Mouse (Mus musculus): ENCODE measurements around the gene Galntl5. TPM values are rescaled to one million over a fixed set of nuclear protein-coding genes. Genes with fewer than 3 reads are reported as not detected.
A peak's percentile ranks its signal among the peaks of the same experiment; 100 is the strongest.
"Not testable (repeated sequence)": the region's sequence is repeated elsewhere in the genome, so short reads cannot be mapped to it uniquely, and the experiment has no call there.

The Galntl5 gene
- polyA plus RNA-seq, 1 experiment from 2014 or later = not detected

DNA sequence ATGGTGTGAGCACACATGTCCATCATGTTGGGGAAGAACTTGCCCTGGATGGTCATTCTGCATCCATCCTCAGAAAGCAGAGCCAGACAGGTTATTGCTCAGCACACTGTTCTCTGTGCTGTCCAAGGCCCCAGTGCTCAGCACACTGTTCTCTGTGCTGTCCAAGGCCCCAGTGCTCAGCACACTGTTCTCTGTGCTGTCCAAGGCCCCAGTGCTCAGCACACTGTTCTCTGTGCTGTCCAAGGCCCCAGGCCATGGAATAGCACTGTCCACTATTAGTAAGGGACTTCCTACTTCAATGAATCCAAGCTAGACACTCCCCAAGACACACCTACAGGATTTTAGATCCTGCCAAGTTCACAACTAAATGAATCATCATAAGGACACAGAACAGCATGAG, 32.0 kb downstream of the Galntl5 start:
- H3K4me1 ChIP-seq; H3K9ac ChIP-seq; H3K9me3 ChIP-seq (replicated peaks); H3K4me3 ChIP-seq; H3K4me2 ChIP-seq; H3K27me3 ChIP-seq (replicated peaks); ATAC-seq; H3K36me3 ChIP-seq; H3K27ac ChIP-seq: not testable (repeated sequence)

DNA sequence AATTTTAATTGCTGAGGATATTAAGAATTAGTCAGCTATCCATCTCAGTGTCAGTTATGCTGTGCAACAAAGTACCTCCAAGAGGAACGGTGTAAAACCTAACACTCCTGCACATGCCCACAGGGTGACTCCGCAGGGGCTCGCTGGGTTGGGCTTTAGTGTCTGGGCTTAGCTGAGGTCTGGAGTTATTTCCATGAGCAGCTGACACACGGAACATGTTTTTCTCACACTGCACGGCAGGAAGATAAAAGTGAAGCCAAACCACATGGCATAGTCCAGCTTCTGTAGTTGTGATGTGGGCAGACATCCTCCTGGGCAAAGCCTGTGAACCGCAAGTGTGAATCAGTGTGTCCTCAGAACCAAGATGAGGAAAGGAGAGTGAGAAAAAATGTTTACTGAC, 33.7 kb downstream of the Galntl5 start:
- no peak overlapping the region for H3K4me2 ChIP-seq
- no peaks in the 10 kb centered on the region for H3K36me3 ChIP-seq
- no peak overlapping the region for H3K4me3 ChIP-seq
- no peaks in the 10 kb centered on the region for H3K27me3 ChIP-seq (replicated peaks)
- WGBS (ENCODE audit: insufficient replicate concordance) = 64% methylated on average over 6 of the region's 6 CpGs
- no peak for ATAC-seq
- no peaks in the 10 kb centered on the region for H3K9me3 ChIP-seq (replicated peaks)
- no peak overlapping the region for H3K9ac ChIP-seq
- H3K27ac ChIP-seq = no peak overlapping the region
- no peaks in the 10 kb centered on the region for H3K4me1 ChIP-seq

DNA sequence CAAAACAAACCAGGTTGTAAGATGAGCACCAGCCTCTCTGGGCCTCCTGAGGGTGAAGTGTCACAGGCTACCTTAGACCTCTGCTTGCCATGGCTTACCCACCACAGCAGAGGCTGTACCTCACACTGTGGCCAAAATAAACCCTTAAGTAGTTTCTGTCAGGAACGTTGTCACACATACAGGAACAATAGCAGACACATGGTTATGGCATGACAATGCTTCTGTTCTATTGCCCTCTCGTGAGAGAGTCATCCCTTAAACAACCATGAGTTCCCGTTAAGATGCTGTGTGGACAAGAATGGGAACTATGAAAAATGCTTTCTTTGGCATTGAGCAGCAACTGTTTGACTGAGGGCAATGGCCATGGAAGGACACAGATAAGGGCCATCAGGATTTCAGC, 40.3 kb downstream of the Galntl5 start, which contains the start of gene Galnt11:
TSS of gene Galnt11 (plus strand) at position 301 of the 400 bp plus-strand sequence.
- Histone ChIP-seq H3K27ac (0 out of 2 replicates have a peak within 1 kb of the TSS, but pooled peaks have one; percentile 50), H3K36me3 (no peaks in the 10 kb centered on the region), H3K9ac (peak within 1 kb of the TSS; percentile 67), H3K9me3 (replicated peaks) (no peaks in the 10 kb centered on the region), H3K4me3 (peak within 1 kb of the TSS; percentile 62), H3K27me3 (replicated peaks) (peaks cover 26% of the 10 kb centered on the region), H3K4me2 (peak within 1 kb of the TSS; percentile 78), H3K4me1 (peaks cover 7% of the 10 kb centered on the region; the same call in 1 of the 2 replicates)
- 72% methylated on average over 3 of the region's 3 CpGs for WGBS (ENCODE audit: insufficient replicate concordance)
- ATAC-seq = no peak

DNA sequence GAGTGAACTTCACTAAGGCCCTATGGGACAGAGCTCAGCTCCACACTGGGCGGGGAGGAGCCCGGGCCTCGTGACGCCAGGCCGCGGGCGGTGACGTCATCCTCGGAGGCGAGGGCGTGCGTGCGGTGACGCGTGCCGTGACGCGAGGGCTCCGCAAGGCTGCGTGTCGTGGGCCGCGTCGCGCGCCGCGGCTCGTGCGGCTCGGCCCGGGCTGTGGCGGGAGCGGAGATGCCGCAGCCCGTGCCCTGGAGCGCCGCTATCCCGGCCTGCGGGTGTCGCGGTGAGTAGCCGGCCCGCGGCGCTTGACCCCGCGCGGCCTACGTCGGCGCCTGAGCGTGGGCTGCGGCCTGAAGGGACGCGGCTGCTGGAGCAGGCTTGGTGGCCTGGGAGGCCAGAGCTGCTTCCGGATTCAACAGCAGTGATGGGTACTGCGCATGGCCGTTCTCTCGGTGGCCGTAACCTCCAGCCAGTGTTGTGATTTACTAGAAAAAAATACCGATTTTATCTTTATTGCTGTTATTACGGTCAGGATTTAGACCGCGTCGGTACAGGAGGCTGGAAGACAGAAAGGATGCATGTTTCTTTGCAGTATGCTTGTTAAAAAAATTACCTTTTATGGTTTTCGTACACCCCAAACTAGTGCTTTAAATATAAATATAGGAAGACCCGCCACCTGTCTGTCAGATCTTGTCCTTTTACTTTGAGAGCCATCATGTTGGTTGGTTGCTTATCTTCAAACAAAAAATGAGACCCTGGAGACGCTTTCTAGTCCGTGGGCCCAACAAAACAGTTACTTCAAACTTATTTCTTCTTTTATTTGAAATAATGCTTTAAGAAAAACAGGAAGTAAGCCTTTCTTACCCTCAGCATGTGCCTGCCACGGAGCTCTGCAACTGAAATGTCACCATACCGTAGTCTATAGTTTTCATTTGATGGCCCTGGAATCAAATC, 41.8 kb downstream of the Galntl5 start, which contains the start of gene E130116L18Rik:
TSS of gene E130116L18Rik (minus strand) at position 402 of the 951 bp plus-strand sequence.
- Histone ChIP-seq H3K36me3 (no peaks in the 10 kb centered on the region), H3K27ac (0 out of 2 replicates have a peak within 1 kb of the TSS, but pooled peaks have one; percentile 50), H3K4me1 (peaks cover 7% of the 10 kb centered on the region; the same call in 1 of the 2 replicates), H3K9me3 (replicated peaks) (no peaks in the 10 kb centered on the region), H3K4me2 (peak within 1 kb of the TSS; percentile 78), H3K4me3 (peak within 1 kb of the TSS; percentile 62), H3K9ac (peak within 1 kb of the TSS; percentile 67), H3K27me3 (replicated peaks) (peaks cover 26% of the 10 kb centered on the region)
- ATAC-seq = peak; percentile 83
- 3% methylated on average over 71 of the region's 72 CpGs for WGBS (ENCODE audit: insufficient replicate concordance)

DNA sequence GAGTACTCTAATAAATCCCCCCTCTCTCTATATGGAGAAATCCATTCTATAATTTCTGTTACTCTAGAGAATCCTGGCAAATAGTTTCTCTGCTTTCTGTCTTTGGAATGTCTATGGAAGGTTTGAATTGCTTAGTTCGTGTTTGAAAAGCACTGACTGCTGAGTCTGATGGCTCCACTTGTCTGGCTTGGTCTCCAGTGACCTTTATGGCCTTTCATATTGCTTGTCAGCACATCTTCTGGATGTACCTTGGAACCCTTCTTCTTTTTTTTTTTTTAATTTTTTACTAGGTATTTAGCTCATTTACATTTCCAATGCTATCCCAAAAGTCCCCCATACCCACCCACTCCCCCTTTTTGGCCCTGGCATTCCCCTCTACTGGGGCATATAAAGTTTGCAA, 43.1 kb downstream of the Galntl5 start:
- 64% methylated on average over 1 of the region's 1 CpGs for WGBS (ENCODE audit: insufficient replicate concordance)
- H3K9me3 ChIP-seq (replicated peaks); H3K36me3 ChIP-seq; H3K4me2 ChIP-seq; H3K27ac ChIP-seq; H3K4me1 ChIP-seq; H3K4me3 ChIP-seq; ATAC-seq; H3K9ac ChIP-seq: not testable (repeated sequence)
- peaks cover 26% of the 10 kb centered on the region for H3K27me3 ChIP-seq (replicated peaks)

DNA sequence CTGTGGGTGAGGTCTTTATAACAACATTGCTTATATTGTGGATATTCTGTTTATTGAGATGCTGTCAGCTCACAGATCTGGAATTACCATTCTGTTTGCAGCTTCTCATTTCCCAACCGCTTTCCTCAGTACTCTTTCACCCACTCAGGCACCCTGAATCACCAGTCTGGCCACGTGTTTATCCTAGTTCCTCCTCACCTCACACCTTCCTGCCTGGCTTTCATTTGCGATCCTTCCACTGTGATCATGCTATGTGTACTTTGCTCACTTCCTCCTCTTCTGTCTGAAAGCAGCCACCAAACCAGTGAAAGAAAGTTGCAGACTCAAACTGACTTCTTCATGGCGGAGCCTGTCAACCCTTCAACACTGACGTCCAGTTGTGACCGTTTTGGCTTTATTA, 61.8 kb downstream of the Galntl5 start:
- Histone ChIP-seq H3K27ac (no peak overlapping the region), H3K9ac (no peak overlapping the region), H3K9me3 (replicated peaks) (no peaks in the 10 kb centered on the region), H3K27me3 (replicated peaks) (no peaks in the 10 kb centered on the region), H3K36me3 (no peaks in the 10 kb centered on the region), H3K4me3 (no peak overlapping the region), H3K4me2 (no peak overlapping the region), H3K4me1 (no peaks in the 10 kb centered on the region)
- 59% methylated on average over 6 of the region's 6 CpGs for WGBS (ENCODE audit: insufficient replicate concordance)
- ATAC-seq = no peak

- WGBS (ENCODE audit: insufficient replicate concordance) = 69% methylated on average over 10 of the region's 10 CpGs
- ATAC-seq = no peak
- H3K27ac ChIP-seq = no peak overlapping the region
- no peak overlapping the region for H3K4me3 ChIP-seq
- no peak overlapping the region for H3K4me2 ChIP-seq
- no peak overlapping the region for H3K9ac ChIP-seq
- no peaks in the 10 kb centered on the region for H3K27me3 ChIP-seq (replicated peaks)
- H3K36me3 ChIP-seq = peaks cover 6% of the 10 kb centered on the region; the same call in 1 of the 2 replicates
- no peaks in the 10 kb centered on the region for H3K4me1 ChIP-seq
- H3K9me3 ChIP-seq (replicated peaks) = no peaks in the 10 kb centered on the region
Measured at GRCm38 (mm10) chr5:25245806-25246472, 64.7 kb downstream of the Galntl5 start.

DNA sequence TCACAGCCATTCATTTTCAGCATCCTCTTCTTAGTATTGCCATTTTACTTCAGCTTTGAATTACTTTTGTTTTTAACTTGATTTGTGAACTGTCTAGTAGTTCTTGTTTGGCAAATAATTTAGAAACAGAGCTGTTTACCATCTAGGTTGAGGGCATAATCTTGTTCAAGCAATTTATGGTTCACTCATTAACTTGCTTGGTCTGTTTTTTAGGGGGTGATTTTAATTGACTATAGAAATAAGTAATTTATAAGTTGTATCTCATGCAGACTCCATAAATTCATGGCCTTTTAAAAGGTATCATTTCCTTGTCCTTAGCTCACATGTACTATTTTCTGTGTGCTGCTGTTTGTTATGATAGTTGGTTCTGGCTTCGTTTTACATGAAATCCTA, 65.2 kb downstream of the Galntl5 start:
- H3K36me3 ChIP-seq = peaks cover 6% of the 10 kb centered on the region; the same call in 1 of the 2 replicates
- no peaks in the 10 kb centered on the region for H3K4me1 ChIP-seq
- no peaks in the 10 kb centered on the region for H3K27me3 ChIP-seq (replicated peaks)
- H3K4me3 ChIP-seq = no peak overlapping the region
- ATAC-seq = no peak
- H3K9ac ChIP-seq = no peak overlapping the region
- no peak overlapping the region for H3K4me2 ChIP-seq
- WGBS (ENCODE audit: insufficient replicate concordance) = 38% methylated on average over 1 of the region's 1 CpGs
- H3K9me3 ChIP-seq (replicated peaks) = no peaks in the 10 kb centered on the region
- H3K27ac ChIP-seq = no peak overlapping the region

- Histone ChIP-seq H3K9me3 (replicated peaks) (no peaks in the 10 kb centered on the region), H3K4me2 (no peak overlapping the region), H3K36me3 (peaks cover 6% of the 10 kb centered on the region; the same call in 1 of the 2 replicates), H3K4me3 (no peak overlapping the region), H3K27me3 (replicated peaks) (no peaks in the 10 kb centered on the region), H3K9ac (no peak overlapping the region), H3K4me1 (no peaks in the 10 kb centered on the region), H3K27ac (no peak overlapping the region)
- ATAC-seq = no peak
- 57% methylated on average over 3 of the region's 3 CpGs for WGBS (ENCODE audit: insufficient replicate concordance)
Measured at GRCm38 (mm10) chr5:25247036-25247435, 65.8 kb downstream of the Galntl5 start.

DNA sequence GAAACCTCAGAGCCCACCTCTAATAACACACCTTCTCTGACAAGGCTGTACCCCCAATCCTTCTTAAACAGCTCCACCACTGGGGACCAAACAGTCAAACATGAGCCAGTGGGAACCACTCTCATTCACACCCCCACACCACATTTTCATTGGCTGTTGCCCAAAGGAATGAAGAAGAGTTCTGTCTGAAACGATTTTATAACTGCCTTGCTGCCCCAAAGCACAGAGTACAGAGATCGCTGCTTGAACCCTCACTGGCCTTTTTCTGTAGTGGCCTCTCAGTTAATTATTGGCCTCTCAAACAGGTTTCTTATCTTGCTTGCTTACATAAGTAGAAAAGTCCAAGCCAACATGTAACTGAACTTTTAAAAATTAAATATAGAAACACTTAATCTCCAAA, 71.2 kb downstream of the Galntl5 start:
- Histone ChIP-seq H3K4me2 (no peak overlapping the region), H3K4me1 (no peaks in the 10 kb centered on the region), H3K27ac (peak overlapping the region; percentile 57; the same call in 1 of the 2 replicates), H3K27me3 (replicated peaks) (no peaks in the 10 kb centered on the region), H3K4me3 (no peak overlapping the region), H3K36me3 (peaks cover 18% of the 10 kb centered on the region), H3K9ac (no peak overlapping the region), H3K9me3 (replicated peaks) (no peaks in the 10 kb centered on the region)
- no peak for ATAC-seq
- WGBS (ENCODE audit: insufficient replicate concordance) = 63% methylated on average over 2 of the region's 2 CpGs

- no peaks in the 10 kb centered on the region for H3K9me3 ChIP-seq (replicated peaks)
- 74% methylated on average over 8 of the region's 8 CpGs for WGBS (ENCODE audit: insufficient replicate concordance)
- no peak overlapping the region for H3K4me2 ChIP-seq
- peaks cover 18% of the 10 kb centered on the region for H3K36me3 ChIP-seq
- no peak overlapping the region for H3K4me3 ChIP-seq
- no peaks in the 10 kb centered on the region for H3K27me3 ChIP-seq (replicated peaks)
- no peak overlapping the region for H3K9ac ChIP-seq
- no peak overlapping the region for H3K27ac ChIP-seq
- ATAC-seq = no peak
- no peaks in the 10 kb centered on the region for H3K4me1 ChIP-seq
Measured at GRCm38 (mm10) chr5:25252825-25253544, 71.7 kb downstream of the Galntl5 start.

All from liver, embryonic 12.5 days (tissue).